Mouse (Mus musculus) thymus, postnatal 10 days (tissue): Measurements from ENCODE around the gene Qser1.
"Not testable (repeated sequence)": the region's sequence is repeated elsewhere in the genome, so short reads cannot be mapped to it uniquely, and the experiment has no call there.

Experiments used
- DNase-seq, 2 experiments: peaks; one replicate each; pipeline ENCODE4 v3.0.0; 2021; ENCODE audit warnings: low spot score in 2 of 2

Qser1 gene

GRCm38 (mm10) chr2:104816371-104816827 lies at the start of gene Qser1:
Qser1 (minus strand) TSS chr2:104816760.
- DNase-seq = peak in 1 of 2 experiments; percentile 37

GRCm38 (mm10) chr2:104864176-104864860 lies 47.8 kb upstream of the Qser1 start:
- no peak for DNase-seq

DNA sequence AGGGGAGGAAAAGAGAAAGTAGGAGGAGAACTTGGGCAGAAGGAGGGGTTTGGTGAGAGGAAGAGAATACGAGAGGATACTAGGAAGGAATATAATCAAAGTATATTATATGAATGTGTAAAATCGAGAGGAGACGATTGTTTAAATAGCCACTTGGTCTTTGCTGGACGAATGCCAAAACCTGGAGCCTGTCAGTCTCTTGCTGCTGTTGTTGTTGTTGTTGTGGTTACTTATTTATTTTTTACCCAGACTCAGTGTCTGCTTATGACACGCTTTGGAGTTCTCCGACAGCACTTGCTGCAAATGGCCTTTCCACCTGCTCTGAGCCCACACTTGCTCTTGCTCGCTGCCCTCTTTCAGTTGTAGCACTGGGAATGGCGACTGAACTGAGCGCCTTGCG lies 43.9 kb upstream of the Qser1 start:
- no peak for DNase-seq

- no peak for DNase-seq
Measured at GRCm38 (mm10) chr2:104859060-104859459, 42.5 kb upstream of the Qser1 start.

DNA sequence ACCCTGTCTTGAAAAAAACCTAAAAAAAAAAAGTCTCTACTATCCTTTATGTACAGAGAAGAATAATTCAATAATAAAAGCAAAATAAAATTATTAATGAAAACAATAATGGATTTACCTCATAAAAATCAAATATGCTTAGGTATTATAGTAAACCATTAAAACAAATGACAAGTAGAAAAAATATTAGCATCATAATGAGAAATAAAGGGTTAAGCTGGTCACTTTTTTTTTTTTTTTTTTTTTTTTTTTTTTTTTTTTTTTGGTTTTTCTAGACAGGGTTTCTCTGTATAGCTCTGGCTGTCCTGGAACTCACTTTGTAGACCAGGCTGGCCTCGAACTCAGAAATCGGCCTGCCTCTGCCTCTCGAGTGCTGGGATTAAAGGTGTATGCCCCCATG lies 41.5 kb upstream of the Qser1 start:
- DNase-seq = not testable (repeated sequence)

DNA sequence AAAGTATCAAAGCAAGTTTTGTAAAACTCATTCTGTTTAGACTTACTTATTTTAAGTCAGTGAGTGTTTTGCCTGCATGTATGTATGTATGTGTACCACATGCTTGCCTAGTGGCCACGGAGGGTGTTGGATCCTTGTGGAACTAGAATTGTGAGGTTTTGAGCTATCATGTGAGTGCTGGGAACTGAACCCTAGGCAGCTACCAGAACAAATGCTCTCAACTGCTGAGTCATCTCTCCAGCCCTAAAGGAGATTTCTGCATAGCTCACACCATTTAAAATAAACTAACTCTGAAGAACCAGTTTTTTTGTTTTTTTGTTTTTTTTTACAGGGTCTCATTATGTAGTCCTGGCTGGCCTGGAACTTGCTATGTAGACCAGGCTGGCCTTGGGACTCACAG lies 39.7 kb upstream of the Qser1 start:
- no peak for DNase-seq

- DNase-seq = no peak
Measured at GRCm38 (mm10) chr2:104855732-104856131, 39.2 kb upstream of the Qser1 start.

DNA sequence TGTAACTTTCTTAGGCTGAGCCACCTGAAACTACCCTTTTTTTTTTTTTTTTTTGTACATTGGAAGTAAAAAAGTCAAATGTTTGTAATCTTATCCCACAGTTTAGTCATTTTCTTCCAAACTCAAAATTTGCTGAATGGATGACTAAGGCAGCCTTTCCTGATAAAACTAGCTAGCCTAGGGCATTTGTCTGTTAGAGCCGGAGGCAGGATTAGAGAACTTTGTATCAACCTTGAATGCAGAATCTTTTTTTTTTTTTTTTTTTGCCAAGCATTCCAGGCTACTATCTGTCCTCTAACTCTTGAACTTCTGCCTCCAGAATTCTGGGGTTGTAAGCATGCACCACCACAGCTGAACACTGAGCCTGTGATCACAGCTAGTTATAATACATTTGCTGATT lies 38.3 kb upstream of the Qser1 start:
- no peak for DNase-seq

- no peak for DNase-seq
Measured at GRCm38 (mm10) chr2:104852546-104852945, 36.0 kb upstream of the Qser1 start.

- DNase-seq = no peak
Measured at GRCm38 (mm10) chr2:104851686-104852085, 35.1 kb upstream of the Qser1 start.

GRCm38 (mm10) chr2:104849991-104850359 lies 33.4 kb upstream of the Qser1 start:
- no peak for DNase-seq

DNA sequence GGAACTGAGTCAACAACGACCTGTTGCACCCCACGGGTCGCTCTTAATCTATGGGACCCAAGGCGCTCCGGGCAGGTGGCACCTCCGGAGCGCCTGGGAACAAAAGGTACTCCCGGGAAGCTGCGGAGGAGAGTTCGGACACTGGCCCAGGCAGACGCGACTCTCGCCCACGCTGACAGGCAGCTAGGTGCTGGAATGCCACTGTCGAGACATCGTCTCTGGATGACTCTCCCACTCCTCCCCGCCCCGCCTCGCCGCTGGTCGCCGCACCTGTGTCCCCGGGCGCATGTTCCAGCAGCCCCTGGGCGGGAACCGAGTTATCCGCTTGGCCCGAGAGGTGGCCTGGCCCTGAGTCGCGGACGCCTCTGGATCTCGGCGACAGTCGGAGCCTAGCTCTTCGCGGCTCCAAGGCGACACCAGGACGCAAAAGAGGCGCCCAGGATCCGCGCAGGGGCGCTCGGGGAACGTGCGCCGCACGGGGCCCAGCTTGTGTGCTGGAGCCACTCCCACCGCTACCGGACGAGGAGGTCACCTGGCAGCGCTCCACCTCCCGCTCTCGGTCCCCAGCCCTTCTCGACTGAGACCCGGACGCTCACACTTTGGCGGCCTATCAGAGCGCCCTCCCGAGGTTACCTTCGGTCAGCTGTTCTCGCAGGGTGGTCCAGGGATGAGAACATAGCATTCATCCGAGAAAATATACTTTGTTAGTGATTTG lies 32.9 kb upstream of the Qser1 start, which contains the start of gene Prrg4:
Prrg4 (minus strand) TSS at position 601 of the 715 bp plus-strand sequence.
- peak; percentile 40 to 54 for DNase-seq

- peak; percentile 11 to 18 for DNase-seq
Measured at GRCm38 (mm10) chr2:104848235-104849161, 31.9 kb upstream of the Qser1 start.

- peak; percentile 18 to 24 for DNase-seq
Measured at GRCm38 (mm10) chr2:104847645-104848044, 31.1 kb upstream of the Qser1 start.

DNA sequence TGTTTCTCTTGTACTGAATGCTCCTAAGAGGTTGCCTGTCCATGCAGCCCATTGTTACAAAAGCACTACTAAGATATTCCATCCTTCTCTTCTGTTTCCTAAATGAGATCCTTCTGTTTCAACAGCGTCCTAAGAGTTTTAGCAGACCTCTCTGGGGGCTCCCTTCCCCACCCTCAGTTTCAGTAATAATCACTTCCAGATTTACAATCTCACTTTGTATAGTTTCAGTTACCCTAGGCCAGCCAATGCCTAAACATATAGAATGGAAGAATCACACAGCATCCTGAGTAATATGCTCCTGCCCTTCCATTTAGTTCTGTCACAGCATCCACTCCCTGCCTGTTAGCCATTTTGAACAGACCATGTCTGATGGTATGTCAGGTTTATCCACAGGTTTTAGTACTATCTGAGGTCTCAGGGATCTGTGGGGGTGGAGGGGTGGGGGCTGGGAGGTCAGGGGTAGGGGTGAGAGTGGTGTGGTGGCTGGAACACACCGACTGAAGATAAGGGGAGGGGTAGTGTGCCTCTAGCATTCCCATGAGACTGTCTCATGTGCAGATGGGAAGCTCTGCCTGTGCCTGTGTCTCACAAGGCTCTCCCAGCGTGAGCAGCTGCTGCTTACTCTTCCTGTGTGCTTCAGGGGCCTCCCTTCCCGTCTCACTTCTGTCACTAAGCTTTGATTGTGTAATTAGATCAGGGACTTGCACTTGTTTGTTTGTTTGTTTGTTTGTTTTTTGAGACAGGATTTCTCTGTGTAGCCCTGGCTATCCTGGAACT lies 30.3 kb upstream of the Qser1 start:
- DNase-seq = no peak

GRCm38 (mm10) chr2:104842559-104842958 lies 26.0 kb upstream of the Qser1 start:
- DNase-seq = no peak

- no peak for DNase-seq
Measured at GRCm38 (mm10) chr2:104841736-104842135, 25.2 kb upstream of the Qser1 start.

DNA sequence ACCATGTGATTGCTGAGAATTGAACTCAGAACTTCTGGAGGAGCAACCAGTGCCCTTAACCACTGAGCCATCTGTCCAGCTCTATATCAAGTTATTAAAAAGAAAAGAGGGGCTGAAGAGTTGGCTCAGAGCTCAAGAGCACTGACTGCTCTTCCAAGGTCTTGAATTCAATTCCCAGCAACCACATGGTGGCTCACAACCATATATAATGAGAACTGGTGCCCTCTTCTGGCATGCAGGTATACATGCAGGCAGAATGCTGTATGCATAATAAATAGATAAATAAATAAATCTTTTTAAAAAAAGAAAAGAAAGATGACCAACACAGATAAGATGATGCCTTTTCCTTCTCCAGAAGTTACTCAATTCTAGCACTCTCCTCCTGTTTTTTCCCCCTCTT lies 24.4 kb upstream of the Qser1 start:
- DNase-seq = no peak

DNA sequence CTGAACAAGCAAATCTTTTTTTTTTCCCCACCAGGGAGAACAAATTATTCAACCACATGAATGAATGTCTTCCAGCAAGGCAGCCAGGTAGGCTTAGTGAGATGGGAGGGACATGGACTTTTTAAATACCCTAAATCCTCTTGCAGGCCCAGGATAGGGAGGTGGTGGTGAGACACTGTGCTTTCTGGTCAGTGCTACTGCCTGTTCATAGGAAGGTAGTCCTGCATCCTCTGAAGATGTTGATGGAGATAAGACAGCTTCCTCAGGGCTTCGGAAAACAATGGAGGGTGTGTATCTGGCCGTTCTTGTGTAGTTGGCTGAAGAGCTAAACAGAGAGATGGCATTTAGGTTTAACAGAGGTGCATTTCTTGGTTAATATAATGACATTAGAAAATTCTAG lies 15.9 kb upstream of the Qser1 start:
- no peak for DNase-seq

- DNase-seq = no peak
Measured at GRCm38 (mm10) chr2:104826191-104826590, 9.6 kb upstream of the Qser1 start.

DNA sequence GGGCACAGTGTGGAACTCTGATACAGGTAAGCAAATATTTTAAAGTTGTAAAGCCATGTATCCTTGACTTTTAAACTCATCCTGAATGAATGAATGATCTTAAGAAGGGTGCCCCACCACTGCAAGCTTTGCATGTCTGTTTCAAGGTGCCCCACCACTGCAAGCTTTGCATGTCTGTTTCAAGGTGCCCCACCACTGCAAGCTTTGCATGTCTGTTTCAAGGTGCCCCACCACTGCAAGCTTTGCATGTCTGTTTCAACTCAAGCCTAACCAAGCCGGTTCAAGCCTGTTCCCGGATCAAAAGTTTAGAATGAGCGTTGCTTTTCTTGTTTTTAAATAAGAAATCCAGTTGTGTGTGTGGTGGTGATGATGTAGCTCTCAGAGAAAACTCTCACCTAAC lies 2.2 kb upstream of the Qser1 start:
- DNase-seq = not testable (repeated sequence)
